Mouse (Mus musculus) T-cell, adult 2 months (primary cell): ENCODE measurements around the gene Blm.

Experiments used
- DNase-seq: peaks from one replicate; pipeline ENCODE4 v3.0.0; 2022; ENCODE audit warnings: low spot score

Gene Blm

GRCm38 (mm10) chr7:80439789-80440488 lies 95.0 kb downstream of the Blm start:
- no peak for DNase-seq

- DNase-seq, result no peak
Observed at GRCm38 (mm10) chr7:80439032-80439760, 95.7 kb downstream of the Blm start.

GRCm38 (mm10) chr7:80436571-80436970 lies 98.3 kb downstream of the Blm start:
- no peak for DNase-seq

GRCm38 (mm10) chr7:80435594-80435993 lies 99.3 kb downstream of the Blm start:
- DNase-seq, result no peak

GRCm38 (mm10) chr7:80429661-80430060 lies 105.3 kb downstream of the Blm start:
- no peak for DNase-seq

GRCm38 (mm10) chr7:80427730-80428129 lies 107.2 kb downstream of the Blm start:
- DNase-seq, result no peak

- no peak for DNase-seq
Observed at GRCm38 (mm10) chr7:80426363-80426762, 108.6 kb downstream of the Blm start.

GRCm38 (mm10) chr7:80424722-80425121 lies 110.2 kb downstream of the Blm start:
- no peak for DNase-seq

GRCm38 (mm10) chr7:80422759-80423480 lies 112.0 kb downstream of the Blm start:
- DNase-seq, result no peak

- no peak for DNase-seq
Observed at GRCm38 (mm10) chr7:80421576-80421975, 113.3 kb downstream of the Blm start.

- no peak for DNase-seq
Observed at GRCm38 (mm10) chr7:80420586-80420985, 114.3 kb downstream of the Blm start.

- DNase-seq, result no peak
Observed at GRCm38 (mm10) chr7:80419278-80419677, 115.6 kb downstream of the Blm start.

GRCm38 (mm10) chr7:80418036-80418435 lies 116.9 kb downstream of the Blm start:
- no peak for DNase-seq

- DNase-seq, result no peak
Observed at GRCm38 (mm10) chr7:80417601-80418000, 117.3 kb downstream of the Blm start.

GRCm38 (mm10) chr7:80416969-80417368 lies 118.0 kb downstream of the Blm start:
- peak; percentile 25 for DNase-seq

- no peak for DNase-seq
Observed at GRCm38 (mm10) chr7:80414303-80414855, 120.5 kb downstream of the Blm start.

GRCm38 (mm10) chr7:80413512-80414302 lies 121.2 kb downstream of the Blm start:
- no peak for DNase-seq

GRCm38 (mm10) chr7:80412781-80413180 lies 122.1 kb downstream of the Blm start:
- no peak for DNase-seq

- no peak for DNase-seq
Observed at GRCm38 (mm10) chr7:80412279-80412678, 122.6 kb downstream of the Blm start.

GRCm38 (mm10) chr7:80410380-80410779 lies 124.5 kb downstream of the Blm start:
- no peak for DNase-seq

GRCm38 (mm10) chr7:80407712-80408111 lies 127.2 kb downstream of the Blm start:
- no peak for DNase-seq

GRCm38 (mm10) chr7:80406186-80406585 lies 128.7 kb downstream of the Blm start:
- no peak for DNase-seq
